Mouse (Mus musculus) heart, postnatal 0 days (tissue): Measurements from ENCODE around the gene Ankrd12.

Source experiments
- CTCF ChIP-seq: IDR thresholded peaks from 2 replicates; pipeline ENCODE4 v1.5.1; 2016; ENCODE audit warnings: antibody characterized with exemption, control low read depth, low read depth
- EP300 ChIP-seq: IDR thresholded peaks from 2 replicates; pipeline ENCODE4 v1.6.1; 2016; ENCODE audit warnings: antibody characterized with exemption, low read depth

DNA sequence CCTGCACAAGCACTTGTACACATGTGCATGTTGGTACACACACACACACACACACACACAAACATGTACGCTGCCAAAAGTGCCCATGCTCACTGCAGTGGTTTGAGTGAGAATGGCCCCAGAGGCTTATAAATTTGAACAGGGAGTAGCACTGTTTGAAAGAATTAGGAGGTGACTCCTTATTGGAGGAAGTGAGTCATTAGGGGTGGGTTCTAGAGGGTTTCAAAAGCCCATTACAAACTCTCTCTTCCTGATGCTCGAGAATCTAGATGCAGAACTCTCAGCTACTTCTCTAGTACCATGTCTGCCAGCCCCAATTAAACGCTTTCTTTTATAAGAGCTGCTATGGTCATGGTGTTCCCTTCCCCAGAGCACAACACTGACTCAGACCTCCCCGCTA is 28.1 kb downstream of the Ankrd12 start:
- TF ChIP-seq CTCF (no peak), EP300 (no peak)
